Mouse (Mus musculus): ENCODE measurements around the gene Tshz2. TPM values are rescaled to one million over a fixed set of nuclear protein-coding genes. Genes with fewer than 3 reads are reported as not detected.

Gene Tshz2
- total RNA-seq, 2 experiments from 2014 or later, result not detected

GRCm38 (mm10) chr2:170120139-170121027 is 487.6 kb downstream of the Tshz2 start:
- no peak for ATAC-seq (replicated peaks; ENCODE audit: poor library complexity, severe bottlenecking)

Other genes with a start within 250 kb of the Tshz2 start
- gene Gm11011, start 45.3 kb upstream of the Tshz2 start, total RNA-seq (2014; fragmentation: Nextera tagmentation), result not detected in 2 replicates
- gene Gm11011, start 45.3 kb upstream of the Tshz2 start, total RNA-seq (2017), result not detected in 2 replicates

Measured in granulocyte monocyte progenitor cell, adult 5-6 weeks (primary cell).